Mouse (Mus musculus) left cerebral cortex, adult 2 months (tissue): ENCODE data around the gene Olfr164. TPM values are rescaled to one million over a fixed set of nuclear protein-coding genes. Genes with fewer than 3 reads are reported as not detected.

Experiments
- DNase-seq, 2 experiments: peaks; one replicate each; pipeline ENCODE4 v3.0.0; 2021 to 2022; ENCODE audit warnings: low spot score in 2 of 2, mixed read lengths in 1 of 2; ENCODE audit errors: extremely low spot score in 1 of 2
- H3K27ac ChIP-seq: fragments of 200-600 bp; 2 replicates; pipeline ENCODE4 v1.8.1; 2022
- H3K4me3 ChIP-seq: fragments of 200-600 bp; 2 replicates; pipeline ENCODE4 v1.8.1; 2022
- CTCF ChIP-seq: fragments of 200-600 bp; IDR thresholded peaks from 2 replicates; pipeline ENCODE4 v1.8.1; 2022; ENCODE audit warnings: antibody characterized with exemption, mild to moderate bottlenecking, moderate library complexity
- intact Hi-C: fragments of 180-260 bp; cut with DNase I; formaldehyde crosslinking; loops from one replicate; pipeline ENCODE4 v1.15.1; 2025
- long read RNA-seq, 2 experiments: library from polyadenylated mRNA; stranded (forward); transcript quantifications; one replicate each; pipeline ENCODE4 v2.0.0; 2021; ENCODE audit warnings: borderline mapping rate in 2 of 2
- microRNA-seq, 2 experiments: library from miRNA; unstranded; fragments of <30 nt; microRNA quantifications; one replicate each; pipeline ENCODE4 v1.2.0; 2021
- total RNA-seq, 2 experiments: library from RNA; stranded (reverse); gene quantifications; 2 replicates each; pipeline ENCODE4 v1.2.3; 2021

The Olfr164 gene
- total RNA-seq = not detected
- long read RNA-seq, experiment 1 = 0 reads
- long read RNA-seq, experiment 2 = 0 reads

DNA sequence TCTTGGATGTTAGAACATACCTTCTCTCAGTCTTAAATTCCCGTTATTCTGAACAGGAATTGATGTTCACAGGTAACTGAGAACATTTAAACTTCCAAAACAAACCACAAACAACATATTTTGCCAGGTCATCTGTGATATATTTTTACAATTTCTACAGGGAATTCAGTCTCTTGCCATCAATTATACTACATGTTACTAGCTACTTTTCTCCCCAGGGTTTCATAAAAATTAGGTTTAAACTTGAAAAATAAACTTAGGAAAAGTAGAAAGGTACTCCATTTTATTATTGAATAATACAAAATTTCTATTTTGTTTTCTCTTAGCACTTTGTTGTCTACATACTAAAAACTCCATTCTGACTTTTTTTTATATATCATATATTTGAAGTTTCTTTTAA, at the start of gene Olfr164:
Olfr164 (minus strand) TSS at position 101 of the 400 bp plus-strand sequence.
- H3K27ac ChIP-seq = no peak within 1 kb of the TSS
- H3K4me3 ChIP-seq = no peak within 1 kb of the TSS
- no peak for TF ChIP-seq CTCF
- intact Hi-C loops = no loop called here
- DNase-seq = no peak

DNA sequence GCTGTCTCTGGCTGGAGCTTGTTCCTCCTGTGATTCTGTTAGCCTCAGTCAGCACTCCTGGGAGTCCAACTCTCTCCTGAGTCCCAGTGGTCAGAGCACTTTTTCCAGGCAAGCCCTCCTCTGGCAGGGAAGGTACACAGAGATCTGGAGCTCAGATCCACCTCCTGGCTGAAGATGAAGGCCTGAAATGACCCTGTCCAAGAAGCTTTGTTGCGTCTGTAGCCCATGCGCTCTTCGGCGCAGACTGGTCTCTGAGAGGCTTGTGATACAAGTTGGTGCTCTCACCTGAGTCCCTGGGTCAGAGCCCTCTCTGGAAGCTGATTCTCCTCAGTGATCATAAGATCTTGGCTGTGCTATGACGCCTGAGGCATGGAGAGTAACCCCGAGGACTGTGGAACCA, 35.2 kb upstream of the Olfr164 start:
- Histone ChIP-seq H3K27ac (no peak overlapping the region), H3K4me3 (no peak overlapping the region)
- TF ChIP-seq CTCF = no peak
- intact Hi-C loops = no loop called here
- DNase-seq = no peak

DNA sequence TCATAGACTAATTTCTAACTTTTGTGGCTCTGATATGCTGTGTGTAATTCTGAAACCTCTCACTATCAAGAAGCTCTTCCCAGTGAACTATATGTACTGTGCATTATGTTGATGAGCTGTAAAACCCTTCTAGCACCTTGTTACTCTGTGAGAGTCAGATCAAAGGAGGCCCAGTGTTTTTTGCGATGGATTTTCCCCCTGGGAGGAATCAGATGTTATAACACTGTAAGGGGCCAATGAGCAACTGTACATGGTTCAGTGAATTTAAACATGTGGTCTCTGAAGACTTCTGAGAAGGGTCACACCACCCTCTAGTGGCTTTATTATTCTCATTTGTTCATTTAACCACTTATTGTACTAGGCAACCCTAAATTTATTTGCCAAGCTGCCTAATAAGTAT, 50.6 kb downstream of the Olfr164 start:
- TF ChIP-seq CTCF = no peak; the same call in 1 of the 2 replicates
- H3K4me3 ChIP-seq = no peak overlapping the region
- no peak overlapping the region for H3K27ac ChIP-seq
- DNase-seq = no peak
- intact Hi-C loops = loop anchor here (10.0 kb wide), 1 partner anchor 158 kb away; no protein-coding TSS in a partner anchor

DNA sequence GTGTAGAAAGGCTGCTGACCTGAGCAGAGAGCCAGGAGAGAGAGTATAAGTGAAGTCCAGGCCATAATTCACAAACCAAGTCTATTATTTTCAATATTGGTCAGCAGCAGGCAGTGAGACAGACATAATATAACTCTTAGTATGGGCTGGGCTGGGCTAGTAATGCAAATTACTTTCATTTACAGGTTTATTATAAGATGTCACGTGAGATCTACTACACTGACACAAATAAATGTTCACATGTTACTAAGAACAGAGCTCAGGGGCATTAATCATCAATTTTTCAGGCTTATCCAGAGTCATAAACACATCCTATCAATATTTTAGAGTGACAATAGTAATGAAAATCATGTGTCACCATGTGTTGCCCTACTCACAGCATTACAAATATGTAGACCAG, 53.1 kb downstream of the Olfr164 start:
- intact Hi-C loops = loop anchor here (10.0 kb wide), 1 partner anchor 156 kb away; no protein-coding TSS in a partner anchor
- no peak for TF ChIP-seq CTCF

DNA sequence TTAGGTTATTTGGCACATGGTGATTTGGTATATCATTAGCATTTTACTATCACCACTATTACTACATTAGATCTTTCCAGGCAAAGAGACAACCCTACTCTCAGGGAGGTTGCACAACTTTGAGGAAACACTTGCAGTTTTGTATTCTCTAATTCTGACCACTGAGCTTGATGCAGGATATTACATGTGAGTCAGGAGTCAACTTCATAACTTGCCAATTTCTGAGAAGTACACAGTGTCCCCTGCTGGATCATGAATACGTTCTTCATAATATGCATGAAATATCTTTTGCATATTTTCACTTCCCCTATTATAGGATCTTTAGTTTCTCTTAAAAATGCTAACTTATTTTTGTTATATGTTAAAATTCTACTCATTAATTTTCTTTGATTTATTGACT, 68.0 kb downstream of the Olfr164 start:
- H3K4me3 ChIP-seq = no peak overlapping the region
- no peak for DNase-seq
- no peak overlapping the region for H3K27ac ChIP-seq
- intact Hi-C loops = no loop called here
- no peak for TF ChIP-seq CTCF

More for the DNA sequence above, 53.1 kb downstream of the Olfr164 start:
- no peak for DNase-seq
- Histone ChIP-seq H3K4me3 (no peak overlapping the region), H3K27ac (no peak overlapping the region)

DNA sequence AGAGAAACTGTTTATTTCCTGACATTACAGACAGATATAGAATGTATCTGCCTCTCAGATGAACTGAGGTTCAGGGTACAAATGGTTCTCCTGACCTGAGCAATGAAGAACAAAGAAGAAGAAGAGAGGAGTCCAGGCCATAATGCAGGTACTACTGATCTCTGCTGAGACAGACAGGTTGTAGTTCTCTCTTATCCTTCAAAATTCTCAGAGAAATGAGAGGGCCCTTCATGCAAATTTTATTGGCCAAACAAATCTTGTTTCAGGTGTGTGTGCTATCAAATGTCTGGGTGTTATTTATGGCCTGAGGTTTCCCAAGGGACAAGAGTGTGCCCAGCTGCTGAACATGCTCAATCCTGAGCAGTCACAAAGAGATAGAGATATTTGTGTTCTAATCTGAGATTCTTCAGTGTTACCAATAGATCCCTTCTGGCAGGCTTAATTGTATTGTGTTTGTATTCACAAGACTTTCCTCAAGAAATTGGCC, 72.3 kb downstream of the Olfr164 start:
- no peak for DNase-seq
- Histone ChIP-seq H3K4me3 (no peak overlapping the region), H3K27ac (no peak overlapping the region)
- intact Hi-C loops = no loop called here
- TF ChIP-seq CTCF = no peak

DNA sequence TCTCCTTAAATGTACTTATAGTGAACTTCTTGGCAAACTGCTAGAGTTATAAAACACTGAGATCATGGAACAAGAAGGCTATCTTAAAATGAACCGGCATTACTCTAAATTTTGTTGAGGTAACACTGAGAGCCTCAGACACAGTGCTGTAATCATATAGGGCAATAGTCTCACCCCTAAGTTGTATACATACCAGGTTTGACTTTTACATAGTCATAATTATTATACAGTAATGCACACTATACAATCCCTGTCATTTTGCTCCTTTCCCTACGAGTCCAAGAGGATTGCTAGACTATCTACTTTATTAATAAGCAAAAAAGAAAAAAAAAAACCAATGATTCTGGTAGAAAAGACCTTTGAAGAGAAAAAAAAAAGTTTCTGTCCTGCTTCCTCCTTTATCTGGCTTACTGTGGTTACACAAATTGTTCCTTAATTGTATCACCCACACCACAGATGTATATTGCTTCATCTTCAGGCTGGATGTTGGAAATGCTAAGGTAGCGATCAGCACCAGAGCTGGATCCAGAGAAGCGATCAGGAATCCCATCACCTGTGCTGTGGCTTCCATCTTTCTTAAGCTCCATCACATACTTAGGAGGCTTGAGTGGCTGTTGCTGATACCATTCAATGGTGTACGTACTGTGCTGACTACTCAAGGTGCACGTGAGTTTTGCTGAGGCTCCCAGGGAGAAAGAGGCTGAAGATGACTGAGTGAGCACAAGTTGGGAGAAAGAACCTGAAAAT, 72.9 kb downstream of the Olfr164 start:
- intact Hi-C loops = no loop called here
- H3K27ac ChIP-seq = no peak overlapping the region
- DNase-seq = no peak
- TF ChIP-seq CTCF = no peak
- H3K4me3 ChIP-seq = no peak overlapping the region

DNA sequence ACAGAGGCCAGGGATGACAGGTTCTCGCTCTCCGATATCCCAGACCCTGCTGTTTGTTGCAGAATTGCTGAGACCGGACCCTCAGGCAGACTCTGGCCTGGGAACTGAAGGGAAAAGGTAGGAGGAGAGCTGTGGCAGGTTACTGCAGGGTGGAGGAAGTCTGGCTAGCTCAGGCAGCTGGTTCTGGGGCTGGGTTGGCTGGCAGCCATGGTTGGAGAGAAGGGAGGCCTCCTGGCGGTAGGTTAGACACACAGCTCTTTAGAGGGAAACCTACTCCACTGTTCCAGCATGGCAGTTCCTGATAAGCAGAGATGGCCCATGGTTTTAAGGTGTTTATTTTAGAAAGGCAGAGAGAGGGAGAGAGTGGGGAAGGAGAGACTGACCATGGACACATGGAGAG, 77.1 kb downstream of the Olfr164 start:
- Histone ChIP-seq H3K27ac (no peak overlapping the region), H3K4me3 (no peak overlapping the region)
- no peak for DNase-seq
- intact Hi-C loops = no loop called here
- TF ChIP-seq CTCF = no peak

Small RNA genes lying within 50 kb of the gene (microRNA-seq; reads per million reads assigned to microRNA genes)
- gene Gm23612 = 0 reads per million in 2 experiments

Other genes starting within 250 kb of the Olfr164 start
- gene Olfr165, start 109.1 kb upstream of the Olfr164 start, total RNA-seq = not detected
- gene Olfr166, start 169.6 kb upstream of the Olfr164 start, total RNA-seq = not detected
- not detected for gene Olfr167, start 208.2 kb upstream of the Olfr164 start, total RNA-seq
- not detected for gene Olfr168, start 221.5 kb upstream of the Olfr164 start, total RNA-seq